Mouse (Mus musculus) hindbrain, embryonic 11.5 days (tissue): ENCODE measurements around the gene Nr1h5. TPM values are rescaled to one million over a fixed set of nuclear protein-coding genes. Genes with fewer than 3 reads are reported as not detected.

ENCODE experiments used
- ATAC-seq: fragments of 200-750 bp; cut with Nextera tagmentation; 2 replicates; pipeline ENCODE4 v1.8.0; 2017; ENCODE audit warnings: mild to moderate bottlenecking, moderate TSS enrichment, moderate library complexity; ENCODE audit not compliant: low FRiP score
- DNase-seq: peaks from one replicate; pipeline ENCODE4 v3.0.0-alpha.2; 2015; ENCODE audit warnings: low spot score
- H3K27ac ChIP-seq: fragments of 300-500 bp; sonication (generic); 2 replicates; pipeline ENCODE4 v1.5.1; 2014; ENCODE audit warnings: mild to moderate bottlenecking, low read depth, low read length
- H3K27me3 ChIP-seq: fragments of 300-500 bp; sonication (generic); 2 replicates; pipeline ENCODE4 v1.6.1; 2014; ENCODE audit warnings: mild to moderate bottlenecking, low read length, moderate library complexity, mixed read lengths; ENCODE audit not compliant: control insufficient read depth, insufficient read depth
- H3K36me3 ChIP-seq: fragments of 300-500 bp; sonication (generic); 2 replicates; pipeline ENCODE4 v1.6.1; 2014; ENCODE audit warnings: mild to moderate bottlenecking, low read length, moderate library complexity, mixed read lengths; ENCODE audit not compliant: control insufficient read depth, insufficient read depth
- H3K4me1 ChIP-seq: fragments of 300-500 bp; sonication (generic); replicated peaks from 2 replicates; pipeline ENCODE4 v1.6.1; 2014; ENCODE audit warnings: low read length, mixed read lengths; ENCODE audit not compliant: control insufficient read depth, insufficient read depth
- H3K4me2 ChIP-seq: fragments of 300-500 bp; sonication (generic); replicated peaks from 2 replicates; pipeline ENCODE4 v1.6.1; 2014; ENCODE audit warnings: mild to moderate bottlenecking, low read depth, low read length
- H3K4me3 ChIP-seq: fragments of 300-500 bp; sonication (generic); 2 replicates; pipeline ENCODE4 v1.5.1; 2014; ENCODE audit warnings: low read depth, low read length
- H3K9ac ChIP-seq: fragments of 300-500 bp; sonication (generic); 2 replicates; pipeline ENCODE4 v1.6.1; 2014; ENCODE audit warnings: low read depth, low read length
- H3K9me3 ChIP-seq: fragments of 300-500 bp; sonication (generic); 2 replicates; pipeline ENCODE4 v1.6.1; 2016; ENCODE audit warnings: low read length; ENCODE audit not compliant: control insufficient read depth
- WGBS: fragments of 180-500 bp; shearing (Covaris S2); extraction: QIAGEN DNeasy Blood & Tissue Kit; methylation state at CpG from one replicate; pipeline ENCODE4 v1.1.7; 2014; 5-methylcytosine and 5-hydroxymethylcytosine counted together
- polyA plus RNA-seq: library from polyadenylated mRNA; unstranded; fragments of >200 nt; fragmentation: Nextera tagmentation; extraction: Ambion mirVana; gene quantifications from 2 replicates; pipeline ENCODE4 v1.2.1, GENCODE M21; 2014

Gene Nr1h5
- polyA plus RNA-seq, 1 experiment from 2014 or later: not detected

DNA sequence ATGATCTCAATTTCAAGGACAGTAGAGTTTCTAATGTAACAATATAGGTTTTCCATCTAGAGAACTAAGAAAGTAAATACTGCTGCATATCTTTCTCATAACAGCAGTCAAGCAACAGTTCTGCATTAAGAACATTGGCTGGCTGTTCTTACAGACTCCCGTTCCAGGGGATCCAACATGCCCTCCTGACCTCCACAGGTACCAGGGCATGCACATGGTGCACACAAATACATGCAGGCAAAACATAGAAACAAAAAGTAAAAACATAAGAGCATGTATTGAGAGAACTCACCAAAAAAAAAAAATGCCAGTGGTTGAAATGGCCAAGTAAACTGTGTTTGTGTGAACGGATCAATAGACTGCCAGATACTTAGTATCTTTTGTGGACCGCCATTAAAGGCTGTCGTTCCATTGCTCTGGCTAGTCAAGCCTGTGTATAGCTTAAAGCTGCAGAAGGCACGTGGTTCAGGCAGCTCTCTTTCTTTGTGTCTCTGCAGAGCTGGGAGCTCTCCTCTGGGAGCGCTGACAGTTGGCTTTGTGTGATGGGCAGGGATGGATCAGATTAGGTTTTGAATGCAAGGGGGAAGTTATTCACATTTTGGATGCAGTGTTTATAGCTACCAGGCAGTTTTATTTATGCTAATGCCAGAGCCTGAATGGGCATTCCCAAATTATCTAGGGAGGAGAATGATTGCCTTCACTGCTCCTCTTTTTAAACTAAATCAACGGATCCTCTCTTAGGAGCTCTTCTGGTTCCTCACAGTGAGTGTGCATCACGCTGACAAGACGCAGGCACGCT, 15.8 kb upstream of the Nr1h5 start:
- WGBS: 22% methylated on average over 10 of the region's 10 CpGs
- Histone ChIP-seq H3K4me2 (peak overlapping the region; percentile 28; the same call in 1 of the 2 replicates), H3K9ac (peak overlapping the region; percentile 31; the same call in 1 of the 2 replicates), H3K9me3 (no peaks in the 10 kb centered on the region), H3K36me3 (no peaks in the 10 kb centered on the region), H3K27ac (peak overlapping the region; percentile 45), H3K4me3 (no peak overlapping the region), H3K27me3 (no peaks in the 10 kb centered on the region), H3K4me1 (no peaks in the 10 kb centered on the region)
- DNase-seq: peak; percentile 74
- ATAC-seq: peak; percentile 98

GRCm38 (mm10) chr3:102976906-102977305, 13.0 kb upstream of the Nr1h5 start:
- H3K36me3 ChIP-seq: no peaks in the 10 kb centered on the region
- H3K27ac ChIP-seq: no peak overlapping the region
- WGBS: 83% methylated on average over 4 of the region's 4 CpGs
- no peak overlapping the region for H3K4me2 ChIP-seq
- ATAC-seq (no peak), DNase-seq (no peak)
- H3K9me3 ChIP-seq: no peaks in the 10 kb centered on the region
- no peak overlapping the region for H3K9ac ChIP-seq
- no peaks in the 10 kb centered on the region for H3K4me1 ChIP-seq
- H3K4me3 ChIP-seq: no peak overlapping the region
- H3K27me3 ChIP-seq: no peaks in the 10 kb centered on the region

DNA sequence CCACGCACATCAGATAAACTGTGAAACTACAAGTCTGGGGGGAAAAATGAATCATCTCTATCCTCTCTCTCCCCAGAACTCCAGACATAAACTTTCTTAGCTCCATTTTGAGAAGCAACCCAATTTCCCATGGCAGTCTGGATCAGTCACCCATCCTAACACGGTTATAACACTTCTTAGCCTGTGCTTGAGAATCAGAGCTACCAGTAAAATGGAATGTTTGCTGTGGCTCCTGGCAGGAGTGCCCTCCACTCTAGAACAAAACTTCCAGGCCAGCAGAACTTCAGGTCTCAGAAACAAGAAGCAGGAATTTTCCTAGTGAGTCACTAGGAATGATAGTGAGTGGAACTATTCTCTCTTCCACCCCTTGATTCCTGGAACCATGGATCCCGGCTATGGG, 6.6 kb upstream of the Nr1h5 start:
- H3K27ac ChIP-seq: no peak overlapping the region
- H3K4me1 ChIP-seq: no peaks in the 10 kb centered on the region
- no peak overlapping the region for H3K4me3 ChIP-seq
- DNase-seq (no peak), ATAC-seq (no peak)
- 83% methylated on average over 3 of the region's 3 CpGs for WGBS
- H3K9ac ChIP-seq: no peak overlapping the region
- H3K4me2 ChIP-seq: no peak overlapping the region
- H3K27me3 ChIP-seq: no peaks in the 10 kb centered on the region
- no peaks in the 10 kb centered on the region for H3K36me3 ChIP-seq
- H3K9me3 ChIP-seq: no peaks in the 10 kb centered on the region

GRCm38 (mm10) chr3:102970067-102970466, 6.1 kb upstream of the Nr1h5 start:
- H3K27me3 ChIP-seq: no peaks in the 10 kb centered on the region
- no peaks in the 10 kb centered on the region for H3K36me3 ChIP-seq
- no peak overlapping the region for H3K4me3 ChIP-seq
- H3K9me3 ChIP-seq: no peaks in the 10 kb centered on the region
- peak; percentile 72 for ATAC-seq
- no peak overlapping the region for H3K27ac ChIP-seq
- peak; percentile 57 for DNase-seq
- H3K9ac ChIP-seq: no peak overlapping the region
- H3K4me1 ChIP-seq: no peaks in the 10 kb centered on the region
- WGBS: 65% methylated on average over 9 of the region's 9 CpGs
- H3K4me2 ChIP-seq: no peak overlapping the region

DNA sequence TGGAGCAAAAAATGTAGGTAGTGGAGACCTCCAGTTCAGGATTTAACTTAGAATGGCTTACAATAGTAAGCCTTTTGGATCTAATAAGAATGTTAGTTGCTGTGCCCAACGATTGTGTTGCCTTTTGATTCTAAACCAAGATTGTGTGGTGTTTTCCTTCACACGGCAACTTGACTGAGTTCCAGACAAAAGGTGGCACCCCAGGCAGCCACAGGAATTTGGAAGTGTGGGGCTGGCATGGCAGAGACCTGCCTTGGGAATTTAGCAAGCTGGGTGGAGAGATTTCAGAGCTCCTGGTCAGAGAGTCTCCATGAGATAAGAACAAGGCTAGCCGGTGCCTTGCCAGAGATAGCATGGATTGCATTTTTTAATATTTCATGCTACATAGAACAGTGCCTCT, 8.3 kb downstream of the Nr1h5 start:
- H3K4me3 ChIP-seq: no peak overlapping the region
- H3K9ac ChIP-seq: no peak overlapping the region
- 56% methylated on average over 3 of the region's 3 CpGs for WGBS
- H3K36me3 ChIP-seq: no peaks in the 10 kb centered on the region
- no peaks in the 10 kb centered on the region for H3K27me3 ChIP-seq
- ATAC-seq: no peak
- no peak for DNase-seq
- H3K4me2 ChIP-seq: no peak overlapping the region
- H3K4me1 ChIP-seq: no peaks in the 10 kb centered on the region
- no peak overlapping the region for H3K27ac ChIP-seq
- no peaks in the 10 kb centered on the region for H3K9me3 ChIP-seq

GRCm38 (mm10) chr3:102955143-102955542, 8.8 kb downstream of the Nr1h5 start:
- 92% methylated on average over 3 of the region's 3 CpGs for WGBS
- no peak for DNase-seq
- H3K4me3 ChIP-seq: no peak overlapping the region
- no peaks in the 10 kb centered on the region for H3K4me1 ChIP-seq
- H3K36me3 ChIP-seq: no peaks in the 10 kb centered on the region
- H3K9ac ChIP-seq: no peak overlapping the region
- no peak overlapping the region for H3K27ac ChIP-seq
- no peak for ATAC-seq
- no peaks in the 10 kb centered on the region for H3K9me3 ChIP-seq
- H3K27me3 ChIP-seq: no peaks in the 10 kb centered on the region
- no peak overlapping the region for H3K4me2 ChIP-seq

GRCm38 (mm10) chr3:102954476-102954875, 9.5 kb downstream of the Nr1h5 start:
- Histone ChIP-seq H3K9ac (no peak overlapping the region), H3K4me3 (no peak overlapping the region), H3K4me2 (no peak overlapping the region), H3K4me1 (no peaks in the 10 kb centered on the region), H3K27me3 (no peaks in the 10 kb centered on the region), H3K27ac (no peak overlapping the region), H3K36me3 (no peaks in the 10 kb centered on the region), H3K9me3 (no peaks in the 10 kb centered on the region)
- ATAC-seq: no peak
- WGBS: 91% methylated on average over 12 of the region's 12 CpGs
- DNase-seq: no peak

GRCm38 (mm10) chr3:102946861-102947260, 17.1 kb downstream of the Nr1h5 start:
- Histone ChIP-seq H3K36me3 (no peaks in the 10 kb centered on the region), H3K4me2 (no peak overlapping the region), H3K27ac (no peak overlapping the region), H3K9ac (no peak overlapping the region), H3K4me1 (no peaks in the 10 kb centered on the region), H3K9me3 (no peaks in the 10 kb centered on the region), H3K4me3 (no peak overlapping the region), H3K27me3 (no peaks in the 10 kb centered on the region)
- DNase-seq: peak; percentile 12
- WGBS: 54% methylated on average over 5 of the region's 5 CpGs
- no peak for ATAC-seq

DNA sequence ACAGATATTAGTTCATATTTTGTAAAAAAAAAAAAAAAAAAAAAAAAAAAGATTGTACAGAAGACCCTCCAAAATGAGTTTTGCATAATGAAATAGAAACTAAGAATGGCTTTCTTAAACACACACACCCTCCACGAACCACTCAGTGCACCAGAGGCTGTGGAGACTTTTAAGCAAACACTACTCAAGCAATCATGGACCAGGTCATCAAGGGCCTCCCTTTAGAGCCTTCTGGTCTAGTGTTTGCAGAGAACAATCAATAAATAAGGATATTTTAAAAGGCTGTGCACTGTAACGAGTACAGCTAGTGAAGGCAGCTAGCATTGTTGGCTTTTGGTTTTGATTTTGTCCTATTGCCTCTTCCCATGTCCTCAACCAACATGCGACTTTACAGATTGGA, 17.6 kb downstream of the Nr1h5 start:
- Histone ChIP-seq H3K4me3 (no peak overlapping the region), H3K27me3 (no peaks in the 10 kb centered on the region), H3K4me2 (no peak overlapping the region), H3K9me3 (no peaks in the 10 kb centered on the region), H3K9ac (no peak overlapping the region), H3K4me1 (no peaks in the 10 kb centered on the region), H3K27ac (no peak overlapping the region), H3K36me3 (no peaks in the 10 kb centered on the region)
- DNase-seq (no peak), ATAC-seq (no peak)
- WGBS: 88% methylated on average over 3 of the region's 3 CpGs
